Mouse (Mus musculus) lung, adult 2 months (tissue): ENCODE measurements at regions not wholly inside any gene's neighbourhood (a gene's known extent, or its start where the extent isn't known, plus 50 kb on each side); places are given as distances from the start of the nearest gene placed in this dataset.

Experiments used
- CTCF ChIP-seq: fragments of 200-500 bp; IDR thresholded peaks from 2 replicates; pipeline ENCODE4 v1.5.1; 2011; ENCODE audit warnings: mild to moderate bottlenecking, low read length, control low read depth; ENCODE audit not compliant: insufficient read depth
- POLR2A ChIP-seq: fragments of 200-500 bp; IDR thresholded peaks from 2 replicates; pipeline ENCODE4 v1.6.1; 2011; ENCODE audit warnings: low read depth, mild to moderate bottlenecking, control low read depth, low read length, borderline replicate concordance; ENCODE audit errors: extremely low read depth

GRCm38 (mm10) chr9:63861418-63861817 lies 103.6 kb upstream of the Smad3 start:
- TF ChIP-seq CTCF (no peak), POLR2A (no peak)
